8 mouse cellular contexts compared by ENCODE assay signal in genomic region chr10:59898180-59898778, GRCm38 (mm10). TPM values are rescaled to one million over a fixed set of nuclear protein-coding genes. Genes with fewer than 3 reads are reported as not detected.
DNase-seq lines count a peak whose midpoint lies in the region; ATAC-seq lines count a peak whose summit lies in the region.

No protein-coding gene starts in this region.

- 62% methylated on average over 9 of the region's 9 CpGs for WGBS in kidney, embryonic 14.5 days
- WGBS in embryonic facial prominence, embryonic 10.5 days, result 84% methylated on average over 9 of the region's 9 CpGs
- WGBS in hindbrain, embryonic 11.5 days, result 57% methylated on average over 9 of the region's 9 CpGs
- WGBS in midbrain, embryonic 11.5 days, result 64% methylated on average over 9 of the region's 9 CpGs

- no peak overlapping the region for H3K4me2 ChIP-seq in kidney, embryonic 14.5 days (replicated peaks; ENCODE audit: low read depth, low read length)
- H3K4me2 ChIP-seq in hindbrain, embryonic 11.5 days (replicated peaks; ENCODE audit: low read depth, low read length), result 0 out of 2 replicates have a peak overlapping the region, but pooled peaks have one; percentile 5
- H3K4me2 ChIP-seq in midbrain, embryonic 11.5 days, result no peak overlapping the region

- no peak overlapping the region for H3K9ac ChIP-seq in kidney, embryonic 14.5 days (ENCODE audit: low read depth, low read length)
- H3K9ac ChIP-seq in hindbrain, embryonic 11.5 days (ENCODE audit: low read depth, low read length), result peak overlapping the region; percentile 54
- H3K9ac ChIP-seq in midbrain, embryonic 11.5 days (ENCODE audit: low read length), result peak overlapping the region; percentile 42; the same call in 1 of the 2 replicates

- peaks cover 45% of the 10 kb centered on the region for H3K36me3 ChIP-seq in kidney, embryonic 14.5 days (ENCODE audit: control insufficient read depth, insufficient read depth, low read length)
- peaks cover 53% of the 10 kb centered on the region for H3K36me3 ChIP-seq in embryonic facial prominence, embryonic 10.5 days (replicated peaks)
- H3K36me3 ChIP-seq in hindbrain, embryonic 11.5 days (ENCODE audit: control insufficient read depth, insufficient read depth, low read length), result no peaks in the 10 kb centered on the region
- H3K36me3 ChIP-seq in midbrain, embryonic 11.5 days (ENCODE audit: control insufficient read depth, insufficient read depth, low read length), result no peaks in the 10 kb centered on the region; the same call in 1 of the 2 replicates

- peak overlapping the region; percentile 94 for H3K27ac ChIP-seq in kidney, embryonic 14.5 days (ENCODE audit: low read depth, low read length)
- peak overlapping the region; percentile 94 for H3K27ac ChIP-seq in embryonic facial prominence, embryonic 10.5 days (replicated peaks)
- peak overlapping the region; percentile 99 for H3K27ac ChIP-seq in hindbrain, embryonic 11.5 days (ENCODE audit: low read depth, low read length)
- peak overlapping the region; percentile 95 for H3K27ac ChIP-seq in midbrain, embryonic 11.5 days (ENCODE audit: low read depth, low read length)

- no peak for DNase-seq in kidney, adult 18-20 months
- no peak for DNase-seq in embryonic facial prominence, embryonic 10.5 days (ENCODE audit: low spot score)
- peak; percentile 40 for DNase-seq in hindbrain, embryonic 11.5 days (ENCODE audit: low spot score)
- DNase-seq in midbrain, embryonic 11.5 days (ENCODE audit: low spot score, missing footprints), result peak; percentile 91
- DNase-seq in Muller cell, postnatal 12 days (ENCODE audit: inconsistent ontology term), result no peak
- DNase-seq in lung, postnatal 36 days, result no peak
- DNase-seq in adrenal gland, postnatal 10 days, result no peak

- no peaks in the 10 kb centered on the region for H3K27me3 ChIP-seq in kidney, embryonic 14.5 days (ENCODE audit: control insufficient read depth, insufficient read depth, low read length)
- H3K27me3 ChIP-seq in embryonic facial prominence, embryonic 10.5 days (replicated peaks; ENCODE audit: low read depth, poor library complexity, severe bottlenecking), result no peaks in the 10 kb centered on the region
- peaks cover 2% of the 10 kb centered on the region; the same call in 1 of the 2 replicates for H3K27me3 ChIP-seq in hindbrain, embryonic 11.5 days (ENCODE audit: control insufficient read depth, insufficient read depth, low read length)
- H3K27me3 ChIP-seq in midbrain, embryonic 11.5 days (ENCODE audit: control insufficient read depth, insufficient read depth, low read length), result no peaks in the 10 kb centered on the region

- H3K4me3 ChIP-seq in kidney, embryonic 14.5 days (ENCODE audit: low read length), result no peak overlapping the region
- H3K4me3 ChIP-seq in embryonic facial prominence, embryonic 10.5 days, result no peak overlapping the region
- no peak overlapping the region for H3K4me3 ChIP-seq in hindbrain, embryonic 11.5 days (ENCODE audit: low read depth, low read length)
- no peak overlapping the region for H3K4me3 ChIP-seq in midbrain, embryonic 11.5 days (ENCODE audit: low read depth, low read length)

- ATAC-seq in kidney, embryonic 14.5 days (ENCODE audit: low FRiP score, low TSS enrichment), result no peak
- no peak for ATAC-seq in hindbrain, embryonic 11.5 days (ENCODE audit: low FRiP score)
- no peak for ATAC-seq in midbrain, embryonic 11.5 days (ENCODE audit: low FRiP score)

- peaks cover 39% of the 10 kb centered on the region for H3K4me1 ChIP-seq in kidney, embryonic 14.5 days (ENCODE audit: control insufficient read depth, insufficient read depth, low read length)
- H3K4me1 ChIP-seq in embryonic facial prominence, embryonic 10.5 days, result peaks cover 79% of the 10 kb centered on the region
- peaks cover 40% of the 10 kb centered on the region for H3K4me1 ChIP-seq in hindbrain, embryonic 11.5 days (replicated peaks; ENCODE audit: control insufficient read depth, insufficient read depth, low read length)
- peaks cover 60% of the 10 kb centered on the region for H3K4me1 ChIP-seq in midbrain, embryonic 11.5 days (ENCODE audit: control insufficient read depth, insufficient read depth, low read length)

- no peaks in the 10 kb centered on the region for H3K9me3 ChIP-seq in kidney, embryonic 14.5 days (ENCODE audit: control insufficient read depth, low read length)
- no peaks in the 10 kb centered on the region for H3K9me3 ChIP-seq in embryonic facial prominence, embryonic 10.5 days
- no peaks in the 10 kb centered on the region for H3K9me3 ChIP-seq in hindbrain, embryonic 11.5 days (ENCODE audit: control insufficient read depth, low read length)
- H3K9me3 ChIP-seq in midbrain, embryonic 11.5 days (ENCODE audit: control insufficient read depth, low read length), result no peaks in the 10 kb centered on the region

RNA-seq across cellular contexts. Expression of gene Dnajb12, which starts 18.9 kb away (rescaled TPM):
- polyA plus RNA-seq in kidney, embryonic 14.5 days (2014; fragmentation: Nextera tagmentation; extraction: Ambion mirVana), result 24.6 and 36.0 TPM in 2 replicates
- 27.0 TPM in 2 replicates for polyA plus RNA-seq in embryonic facial prominence, embryonic 10.5 days (2016; fragmentation: Nextera tagmentation; extraction: Ambion mirVana)
- polyA plus RNA-seq in hindbrain, embryonic 11.5 days (2014; fragmentation: Nextera tagmentation; extraction: Ambion mirVana), result 22.0 and 22.6 TPM in 2 replicates
- 21.0 and 22.4 TPM in 2 replicates for polyA plus RNA-seq in midbrain, embryonic 11.5 days (2014; fragmentation: Nextera tagmentation; extraction: Ambion mirVana)
- total RNA-seq in adrenal gland, postnatal 10 days (2021), result 10 to 100 TPM; 45.4 to 52.7 TPM

RNA-seq across cellular contexts. Expression of gene Ddit4, which starts 53.4 kb away (rescaled TPM):
- 1.8 and 2.9 TPM in 2 replicates for polyA plus RNA-seq in kidney, embryonic 14.5 days (2014; fragmentation: Nextera tagmentation; extraction: Ambion mirVana)
- polyA plus RNA-seq in embryonic facial prominence, embryonic 10.5 days (2016; fragmentation: Nextera tagmentation; extraction: Ambion mirVana), result 35.9 and 42.0 TPM in 2 replicates
- polyA plus RNA-seq in hindbrain, embryonic 11.5 days (2014; fragmentation: Nextera tagmentation; extraction: Ambion mirVana), result 4.6 and 5.5 TPM in 2 replicates
- polyA plus RNA-seq in midbrain, embryonic 11.5 days (2014; fragmentation: Nextera tagmentation; extraction: Ambion mirVana), result 4.1 and 4.5 TPM in 2 replicates
- total RNA-seq in adrenal gland, postnatal 10 days (2021), result 100 to 1,000 TPM in 1 of 2 experiments, 10 to 100 TPM in 1; 46.2 to 129 TPM

Comparison
In these comparisons a context has a peak if more than half of its experiments do, and no peak if none do; other contexts are left out.
1. DNase-seq: peak in hindbrain, embryonic 11.5 days (single experiment) and midbrain, embryonic 11.5 days (single experiment); none in kidney, adult 18-20 months (single experiment), embryonic facial prominence, embryonic 10.5 days (single experiment), Muller cell, postnatal 12 days (single experiment), lung, postnatal 36 days (single experiment) and adrenal gland, postnatal 10 days (single experiment).
2. Peak in every context shown above with its lines, with median percentiles within 50 percentile points of each other: H3K27ac ChIP-seq.